Mouse (Mus musculus) limb, embryonic 14.5 days (tissue): ENCODE data around the gene Vps13d. TPM values are rescaled to one million over a fixed set of nuclear protein-coding genes. Genes with fewer than 3 reads are reported as not detected.
A peak's percentile ranks its signal among the peaks of the same experiment; 100 is the strongest.

Experiments
- ATAC-seq: fragments of 200-750 bp; cut with Nextera tagmentation; 2 replicates; pipeline ENCODE4 v1.8.0; 2017; ENCODE audit warnings: low read depth, moderate number of reproducible peaks, moderate TSS enrichment; ENCODE audit not compliant: low FRiP score
- DNase-seq: peaks from one replicate; pipeline ENCODE4 v3.0.0-alpha.2; 2015; ENCODE audit warnings: low spot score
- H3K27ac ChIP-seq: fragments of 300-500 bp; sonication (generic); replicated peaks from 2 replicates; pipeline ENCODE4 v1.5.1; 2014; ENCODE audit warnings: low read depth, mild to moderate bottlenecking, low read length, moderate library complexity, mixed read lengths
- H3K27me3 ChIP-seq: fragments of 300-500 bp; sonication (generic); 2 replicates; pipeline ENCODE4 v1.6.1; 2014; ENCODE audit warnings: low read length, mixed read lengths; ENCODE audit not compliant: control insufficient read depth, insufficient read depth
- H3K36me3 ChIP-seq: fragments of 300-500 bp; sonication (generic); 2 replicates; pipeline ENCODE4 v1.6.1; 2014; ENCODE audit warnings: mild to moderate bottlenecking, low read length, moderate library complexity, mixed read lengths; ENCODE audit not compliant: control insufficient read depth, insufficient read depth
- H3K4me1 ChIP-seq: fragments of 300-500 bp; sonication (generic); 2 replicates; pipeline ENCODE4 v1.6.1; 2014; ENCODE audit warnings: antibody characterized with exemption, low read length, mixed read lengths; ENCODE audit not compliant: control insufficient read depth, insufficient read depth
- H3K4me2 ChIP-seq: fragments of 300-500 bp; sonication (generic); replicated peaks from 2 replicates; pipeline ENCODE4 v1.6.1; 2014; ENCODE audit warnings: low read depth, mild to moderate bottlenecking, low read length, moderate library complexity; ENCODE audit not compliant: severe bottlenecking
- H3K4me3 ChIP-seq: fragments of 300-500 bp; sonication (generic); replicated peaks from 2 replicates; pipeline ENCODE4 v1.5.1; 2014; ENCODE audit warnings: low read length
- H3K9ac ChIP-seq: fragments of 300-500 bp; sonication (generic); 2 replicates; pipeline ENCODE4 v1.6.1; 2014; ENCODE audit warnings: mild to moderate bottlenecking, low read depth, low read length, moderate library complexity; ENCODE audit not compliant: severe bottlenecking
- H3K9me3 ChIP-seq: fragments of 300-500 bp; sonication (generic); 2 replicates; pipeline ENCODE4 v1.6.1; 2016; ENCODE audit warnings: low read length; ENCODE audit not compliant: control insufficient read depth
- POLR2A ChIP-seq: fragments of 200-500 bp; IDR thresholded peaks from 2 replicates; pipeline ENCODE4 v1.8.0; 2012; ENCODE audit warnings: inconsistent platforms, mild to moderate bottlenecking, moderate library complexity, borderline replicate concordance; ENCODE audit not compliant: insufficient read depth, insufficient read length; ENCODE audit errors: extremely low read depth
- WGBS: fragments of 180-500 bp; shearing (Covaris S2); extraction: QIAGEN DNeasy Blood & Tissue Kit; methylation state at CpG from one replicate; pipeline ENCODE4 v1.1.7; 2014; 5-methylcytosine and 5-hydroxymethylcytosine counted together
- polyA plus RNA-seq, 2 experiments: library from polyadenylated mRNA; depleted of rRNA in 1 of 2; stranded (reverse) in 1 of 2; unstranded in 1 of 2; fragments of >200 nt; fragmentation: Nextera tagmentation in 1 of 2; extraction: Ambion mirVana in 1 of 2; gene quantifications; 2 replicates each; pipeline versions ENCODE4 v1.2.1 to v1.2.3; 2012 to 2014

Vps13d gene
- polyA plus RNA-seq, 2 experiments: 16.8 to 26.3 TPM

GRCm38 (mm10) chr4:145037006-145037405, 157.8 kb downstream of the Vps13d start:
- H3K4me2 ChIP-seq: no peak overlapping the region
- DNase-seq (no peak), ATAC-seq (no peak)
- TF ChIP-seq POLR2A: no peak
- H3K9me3 ChIP-seq: no peaks in the 10 kb centered on the region
- peaks cover 30% of the 10 kb centered on the region for H3K4me1 ChIP-seq
- no peak overlapping the region for H3K27ac ChIP-seq
- peaks cover 7% of the 10 kb centered on the region; the same call in 1 of the 2 replicates for H3K36me3 ChIP-seq
- WGBS: 42% methylated on average over 3 of the region's 3 CpGs
- no peaks in the 10 kb centered on the region for H3K27me3 ChIP-seq
- H3K4me3 ChIP-seq: no peak overlapping the region
- H3K9ac ChIP-seq: no peak overlapping the region

DNA sequence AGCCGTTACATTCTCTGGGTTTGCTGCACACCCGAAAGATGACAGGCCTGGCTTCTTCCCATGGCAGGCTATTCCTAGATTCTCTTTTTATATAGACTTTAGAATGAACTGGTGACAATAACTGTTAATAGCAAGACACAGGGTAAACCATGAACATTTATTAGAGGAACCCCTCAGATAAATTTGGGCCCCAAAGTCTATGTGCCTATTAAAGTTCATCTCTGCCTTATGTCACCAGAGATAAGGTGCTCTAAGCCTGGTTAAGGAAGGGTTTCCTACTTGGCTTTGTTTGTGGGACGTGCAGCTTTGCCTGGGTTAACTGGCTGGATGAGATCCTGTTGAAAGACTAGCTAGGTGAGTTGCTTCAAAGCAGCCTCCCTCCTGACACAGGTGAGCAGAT, 159.4 kb downstream of the Vps13d start:
- Histone ChIP-seq H3K9ac (no peak overlapping the region), H3K27me3 (no peaks in the 10 kb centered on the region), H3K36me3 (peaks cover 7% of the 10 kb centered on the region; the same call in 1 of the 2 replicates), H3K27ac (no peak overlapping the region), H3K4me3 (no peak overlapping the region), H3K4me1 (peaks cover 17% of the 10 kb centered on the region), H3K4me2 (no peak overlapping the region), H3K9me3 (no peaks in the 10 kb centered on the region)
- ATAC-seq: no peak
- 74% methylated on average over 3 of the region's 3 CpGs for WGBS
- TF ChIP-seq POLR2A: no peak
- no peak for DNase-seq

DNA sequence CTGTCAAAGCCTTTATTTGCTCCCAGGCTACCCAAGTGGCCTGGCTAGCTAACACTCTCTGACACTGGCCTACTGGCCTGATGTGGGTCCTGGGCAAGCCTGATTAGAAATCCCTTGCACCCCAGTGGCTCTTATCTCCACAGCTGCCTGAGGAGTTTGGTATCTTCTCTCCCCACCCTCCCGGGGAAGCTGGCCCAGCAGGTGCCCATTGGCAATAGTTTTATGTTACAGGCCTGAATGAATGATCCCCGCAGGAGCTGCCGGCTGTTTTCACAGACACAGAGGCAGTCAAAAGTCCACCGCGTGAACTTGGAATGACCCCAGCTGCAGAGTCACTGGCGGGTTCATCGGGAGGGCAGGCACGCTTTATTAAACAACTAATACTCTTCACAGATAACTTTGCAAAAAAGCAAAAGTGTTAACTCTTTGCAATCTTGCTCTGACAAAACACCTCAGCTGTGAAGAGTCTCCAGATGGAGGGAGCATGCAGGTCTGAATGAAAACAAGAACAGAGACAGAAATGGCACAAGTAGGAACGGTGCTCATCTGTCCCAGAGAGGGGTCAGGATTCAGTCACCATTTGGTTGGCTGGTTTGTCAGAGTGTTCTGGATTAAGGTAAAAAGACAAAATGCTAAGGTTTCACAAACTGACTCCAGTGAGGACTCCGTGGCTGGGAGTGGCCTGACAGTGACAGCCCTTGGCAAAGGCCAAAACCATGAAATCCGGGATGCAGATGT, 160.1 kb downstream of the Vps13d start:
- ATAC-seq: peak; percentile 85

GRCm38 (mm10) chr4:145033392-145033791, 161.4 kb downstream of the Vps13d start:
- Histone ChIP-seq H3K27me3 (no peaks in the 10 kb centered on the region), H3K4me3 (no peak overlapping the region), H3K4me2 (no peak overlapping the region), H3K9me3 (no peaks in the 10 kb centered on the region), H3K9ac (no peak overlapping the region), H3K4me1 (peaks cover 15% of the 10 kb centered on the region), H3K36me3 (peaks cover 9% of the 10 kb centered on the region; the same call in 1 of the 2 replicates), H3K27ac (no peak overlapping the region)
- WGBS: 75% methylated on average over 2 of the region's 2 CpGs
- no peak for ATAC-seq
- DNase-seq: no peak
- TF ChIP-seq POLR2A: no peak

More for the DNA sequence above, 160.1 kb downstream of the Vps13d start:
- Histone ChIP-seq H3K27me3 (no peaks in the 10 kb centered on the region), H3K9ac (no peak overlapping the region), H3K9me3 (no peaks in the 10 kb centered on the region), H3K4me3 (no peak overlapping the region), H3K4me1 (peaks cover 15% of the 10 kb centered on the region), H3K27ac (0 out of 2 replicates have a peak overlapping the region, but pooled peaks have one; percentile 20), H3K4me2 (no peak overlapping the region), H3K36me3 (peaks cover 7% of the 10 kb centered on the region; the same call in 1 of the 2 replicates)
- 12% methylated on average over 11 of the region's 11 CpGs for WGBS
- no peak for TF ChIP-seq POLR2A
- DNase-seq: peak; percentile 55

GRCm38 (mm10) chr4:145032637-145033036, 162.2 kb downstream of the Vps13d start:
- ATAC-seq: no peak
- Histone ChIP-seq H3K27me3 (no peaks in the 10 kb centered on the region), H3K27ac (no peak overlapping the region), H3K9me3 (no peaks in the 10 kb centered on the region), H3K4me3 (no peak overlapping the region), H3K36me3 (peaks cover 13% of the 10 kb centered on the region; the same call in 1 of the 2 replicates), H3K4me1 (peaks cover 13% of the 10 kb centered on the region), H3K4me2 (no peak overlapping the region), H3K9ac (no peak overlapping the region)
- TF ChIP-seq POLR2A: no peak
- WGBS: 71% methylated on average over 2 of the region's 2 CpGs
- DNase-seq: no peak
